Mouse (Mus musculus) liver, embryonic 16.5 days (tissue): Measurements from ENCODE around the gene Avpi1. TPM values are rescaled to one million over a fixed set of nuclear protein-coding genes. Genes with fewer than 3 reads are reported as not detected.

Experiments used
- ATAC-seq: fragments of 200-750 bp; cut with Nextera tagmentation; 2 replicates; pipeline ENCODE4 v1.8.0; 2017; ENCODE audit warnings: low read depth, mild to moderate bottlenecking, moderate number of reproducible peaks, moderate library complexity
- H3K27ac ChIP-seq: fragments of 300-500 bp; sonication (generic); 2 replicates; pipeline ENCODE4 v1.5.1; 2014; ENCODE audit warnings: mild to moderate bottlenecking, low read length
- H3K27me3 ChIP-seq: fragments of 300-500 bp; sonication (generic); 2 replicates; pipeline ENCODE4 v1.6.1; 2014; ENCODE audit warnings: low read depth, low read length, mixed read lengths; ENCODE audit not compliant: control insufficient read depth, insufficient read depth
- H3K36me3 ChIP-seq: fragments of 300-500 bp; sonication (generic); 2 replicates; pipeline ENCODE4 v1.6.1; 2014; ENCODE audit warnings: mild to moderate bottlenecking; ENCODE audit not compliant: control insufficient read depth, insufficient read depth
- H3K4me1 ChIP-seq: fragments of 300-500 bp; sonication (generic); 2 replicates; pipeline ENCODE4 v1.6.1; 2014; ENCODE audit warnings: low read depth, low read length, mixed read lengths; ENCODE audit not compliant: control insufficient read depth
- H3K4me2 ChIP-seq: fragments of 300-500 bp; sonication (generic); 2 replicates; pipeline ENCODE4 v1.6.1; 2014; ENCODE audit warnings: low read depth, low read length, mixed read lengths
- H3K4me3 ChIP-seq: fragments of 300-500 bp; sonication (generic); 2 replicates; pipeline ENCODE4 v1.5.1; 2014; ENCODE audit warnings: low read depth, mild to moderate bottlenecking, low read length
- H3K9ac ChIP-seq: fragments of 300-500 bp; sonication (generic); 2 replicates; pipeline ENCODE4 v1.6.1; 2014; ENCODE audit warnings: low read depth, low read length
- H3K9me3 ChIP-seq: fragments of 300-500 bp; sonication (generic); replicated peaks from 2 replicates; pipeline ENCODE4 v1.6.1; 2016; ENCODE audit warnings: low read length; ENCODE audit not compliant: control insufficient read depth
- WGBS: fragments of 180-500 bp; shearing (Covaris S2); extraction: QIAGEN DNeasy Blood & Tissue Kit; methylation state at CpG from one replicate; pipeline ENCODE4 v1.1.7; 2014; ENCODE audit not compliant: insufficient replicate concordance; 5-methylcytosine and 5-hydroxymethylcytosine counted together
- polyA plus RNA-seq: library from polyadenylated mRNA; unstranded; fragments of >200 nt; fragmentation: Nextera tagmentation; extraction: Ambion mirVana; gene quantifications from 2 replicates; pipeline ENCODE4 v1.2.1, GENCODE M21; 2015

The Avpi1 gene
- polyA plus RNA-seq, 1 experiment from 2014 or later: 24.8 TPM

GRCm38 (mm10) chr19:42138517-42139285 is 9.8 kb upstream of the Avpi1 start:
- ATAC-seq: no peak
- Histone ChIP-seq H3K4me3 (no peak overlapping the region), H3K9ac (no peak overlapping the region), H3K36me3 (no peaks in the 10 kb centered on the region), H3K4me2 (no peak overlapping the region), H3K27me3 (no peaks in the 10 kb centered on the region), H3K4me1 (peaks cover 3% of the 10 kb centered on the region), H3K27ac (no peak overlapping the region), H3K9me3 (no peaks in the 10 kb centered on the region)
- WGBS: 65% methylated on average over 15 of the region's 15 CpGs

GRCm38 (mm10) chr19:42137167-42137672 is 8.4 kb upstream of the Avpi1 start:
- ATAC-seq: no peak

GRCm38 (mm10) chr19:42136126-42136525 is 7.3 kb upstream of the Avpi1 start:
- H3K4me2 ChIP-seq: no peak overlapping the region
- H3K27ac ChIP-seq: no peak overlapping the region
- H3K27me3 ChIP-seq: no peaks in the 10 kb centered on the region
- WGBS: 41% methylated on average over 5 of the region's 5 CpGs
- H3K4me1 ChIP-seq: peaks cover 3% of the 10 kb centered on the region
- no peak for ATAC-seq
- no peak overlapping the region for H3K9ac ChIP-seq
- no peaks in the 10 kb centered on the region for H3K36me3 ChIP-seq
- H3K4me3 ChIP-seq: no peak overlapping the region
- H3K9me3 ChIP-seq: no peaks in the 10 kb centered on the region

More at GRCm38 (mm10) chr19:42137167-42137672, 8.4 kb upstream of the Avpi1 start:
- WGBS: 73% methylated on average over 4 of the region's 4 CpGs
- Histone ChIP-seq H3K36me3 (no peaks in the 10 kb centered on the region), H3K27ac (no peak overlapping the region), H3K4me2 (no peak overlapping the region), H3K4me1 (peaks cover 3% of the 10 kb centered on the region), H3K9ac (no peak overlapping the region), H3K27me3 (no peaks in the 10 kb centered on the region), H3K4me3 (no peak overlapping the region), H3K9me3 (no peaks in the 10 kb centered on the region)

- peak; percentile 55; the same call in 1 of the 2 replicates for ATAC-seq
- no peaks in the 10 kb centered on the region for H3K9me3 ChIP-seq
- no peak overlapping the region for H3K4me2 ChIP-seq
- no peak overlapping the region for H3K9ac ChIP-seq
- no peak overlapping the region for H3K4me3 ChIP-seq
- H3K4me1 ChIP-seq: peaks cover 6% of the 10 kb centered on the region
- H3K27ac ChIP-seq: no peak overlapping the region
- H3K36me3 ChIP-seq: no peaks in the 10 kb centered on the region
- H3K27me3 ChIP-seq: no peaks in the 10 kb centered on the region
Observed at GRCm38 (mm10) chr19:42135070-42135469, 6.2 kb upstream of the Avpi1 start.

- H3K36me3 ChIP-seq: no peaks in the 10 kb centered on the region
- H3K4me2 ChIP-seq: no peak overlapping the region
- H3K27me3 ChIP-seq: no peaks in the 10 kb centered on the region
- 54% methylated on average over 5 of the region's 5 CpGs for WGBS
- no peak for ATAC-seq
- no peak overlapping the region for H3K9ac ChIP-seq
- H3K27ac ChIP-seq: no peak overlapping the region
- no peaks in the 10 kb centered on the region for H3K9me3 ChIP-seq
- peaks cover 24% of the 10 kb centered on the region for H3K4me1 ChIP-seq
- H3K4me3 ChIP-seq: no peak overlapping the region
Observed at GRCm38 (mm10) chr19:42131101-42131500, 2.2 kb upstream of the Avpi1 start.

GRCm38 (mm10) chr19:42130294-42130606 is 1.4 kb upstream of the Avpi1 start:
- H3K27ac ChIP-seq: no peak overlapping the region
- no peak overlapping the region for H3K9ac ChIP-seq
- no peaks in the 10 kb centered on the region for H3K9me3 ChIP-seq
- no peaks in the 10 kb centered on the region for H3K27me3 ChIP-seq
- WGBS: 61% methylated on average over 3 of the region's 3 CpGs
- peaks cover 22% of the 10 kb centered on the region for H3K4me1 ChIP-seq
- H3K4me3 ChIP-seq: no peak overlapping the region
- no peak overlapping the region for H3K4me2 ChIP-seq
- ATAC-seq: no peak
- no peaks in the 10 kb centered on the region for H3K36me3 ChIP-seq

- peak overlapping the region; percentile 99 for H3K4me2 ChIP-seq
- H3K4me1 ChIP-seq: peaks cover 21% of the 10 kb centered on the region
- H3K27ac ChIP-seq: peak overlapping the region; percentile 69
- ATAC-seq: no peak
- H3K27me3 ChIP-seq: no peaks in the 10 kb centered on the region
- H3K36me3 ChIP-seq: no peaks in the 10 kb centered on the region
- peak overlapping the region; percentile 73 for H3K4me3 ChIP-seq
- WGBS: 35% methylated on average over 14 of the region's 14 CpGs
- peak overlapping the region; percentile 21 for H3K9ac ChIP-seq
- no peaks in the 10 kb centered on the region for H3K9me3 ChIP-seq
Observed at GRCm38 (mm10) chr19:42129509-42130293, 842 bp upstream of the Avpi1 start.

- Histone ChIP-seq H3K4me2 (peak overlapping the region; percentile 99), H3K4me3 (peak overlapping the region; percentile 73), H3K4me1 (peaks cover 21% of the 10 kb centered on the region), H3K9me3 (no peaks in the 10 kb centered on the region), H3K27ac (peak overlapping the region; percentile 80), H3K27me3 (no peaks in the 10 kb centered on the region), H3K36me3 (no peaks in the 10 kb centered on the region), H3K9ac (peak overlapping the region; percentile 81)
- ATAC-seq: no peak
- 5% methylated on average over 23 of the region's 23 CpGs for WGBS
Observed at GRCm38 (mm10) chr19:42128052-42128740, 663 bp downstream of the Avpi1 start.
